Mouse (Mus musculus) heart, adult 2 months (tissue): ENCODE results near the gene Schip1.

Experiments used
- CTCF ChIP-seq: fragments of 200-600 bp; IDR thresholded peaks from 2 replicates; pipeline ENCODE4 v1.8.1; 2022; ENCODE audit warnings: antibody characterized with exemption, mild to moderate bottlenecking, moderate library complexity
- EP300 ChIP-seq: fragments of 200-500 bp; IDR thresholded peaks from 2 replicates; pipeline ENCODE4 v1.6.1; 2011; ENCODE audit warnings: low read depth, low read length, control low read depth; ENCODE audit not compliant: insufficient read depth
- POLR2A ChIP-seq: fragments of 200-500 bp; IDR thresholded peaks from 2 replicates; pipeline ENCODE4 v1.6.1; 2011; ENCODE audit warnings: mild to moderate bottlenecking, low read depth, low read length, control low read depth; ENCODE audit not compliant: insufficient read depth

DNA sequence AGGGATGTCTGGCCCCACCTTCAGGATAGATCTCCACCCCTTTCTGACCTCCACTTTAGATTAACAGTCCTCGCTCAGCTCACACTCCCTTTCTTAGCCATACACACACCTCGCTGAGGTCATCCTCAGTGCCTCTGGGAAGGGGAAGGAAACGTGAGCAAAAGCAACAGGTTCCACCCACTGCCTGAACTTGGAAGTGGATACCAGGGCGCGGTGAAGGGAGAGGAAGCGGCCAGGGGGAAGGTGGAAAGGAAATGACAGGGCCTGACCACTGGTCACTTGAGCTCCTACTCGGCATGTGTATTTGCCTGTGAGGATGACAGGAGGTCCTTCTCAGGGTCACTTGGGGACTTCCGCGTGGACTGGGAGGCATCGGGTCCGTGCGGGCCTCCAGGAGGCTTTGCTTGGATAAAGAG is 428.6 kb downstream of the Schip1 start:
- TF ChIP-seq POLR2A: peak; percentile 82
- no peak for TF ChIP-seq CTCF
- peak; percentile 95 for TF ChIP-seq EP300
